Mouse (Mus musculus): ENCODE measurements around the gene Pfkfb4.

GRCm38 (mm10) chr9:109007025-109007780 lies 15.6 kb downstream of the Pfkfb4 start:
- TF ChIP-seq POLR2A (IDR thresholded peaks at IDR 0.05; ENCODE audit: extremely low read depth, insufficient read depth, low read length) (no peak), CTCF (IDR thresholded peaks at IDR 0.05; ENCODE audit: low read depth, low read length) (no peak)

Data from liver, adult 2 months (tissue).